Mouse (Mus musculus) liver, embryonic 14.5 days (tissue): ENCODE data around the gene Slc7a5.

Experiments used
- CTCF ChIP-seq: IDR thresholded peaks from 2 replicates; pipeline ENCODE4 v1.5.1; 2016; ENCODE audit warnings: antibody characterized with exemption, low read depth, control low read depth
- EP300 ChIP-seq: IDR thresholded peaks from 2 replicates; pipeline ENCODE4 v1.6.1; 2016; ENCODE audit warnings: antibody characterized with exemption, low read depth

GRCm38 (mm10) chr8:121953821-121954545, 46.5 kb upstream of the Slc7a5 start:
- no peak for TF ChIP-seq EP300
- no peak for TF ChIP-seq CTCF
